Mouse (Mus musculus): ENCODE measurements around the gene Specc1.

Gene Specc1

GRCm38 (mm10) chr11:62015071-62015654 is 58.6 kb downstream of the Specc1 start:
- no peak for DNase-seq (ENCODE audit: low spot score in 2 of 2)

GRCm38 (mm10) chr11:62016985-62017384 is 60.4 kb downstream of the Specc1 start:
- no peak for DNase-seq (ENCODE audit: low spot score in 2 of 2)

GRCm38 (mm10) chr11:62018315-62019205 is 62.0 kb downstream of the Specc1 start:
- no peak for DNase-seq (ENCODE audit: low spot score in 2 of 2)

- DNase-seq (ENCODE audit: low spot score in 2 of 2) = no peak
Measured at GRCm38 (mm10) chr11:62019857-62020256, 63.3 kb downstream of the Specc1 start.

- DNase-seq (ENCODE audit: low spot score in 2 of 2) = no peak
Measured at GRCm38 (mm10) chr11:62020898-62021297, 64.3 kb downstream of the Specc1 start.

- DNase-seq (ENCODE audit: low spot score in 2 of 2) = no peak
Measured at GRCm38 (mm10) chr11:62022105-62022504, 65.5 kb downstream of the Specc1 start.

- no peak for DNase-seq (ENCODE audit: low spot score in 2 of 2)
Measured at GRCm38 (mm10) chr11:62022718-62023493, 66.3 kb downstream of the Specc1 start.

- DNase-seq (ENCODE audit: low spot score in 2 of 2) = no peak
Measured at GRCm38 (mm10) chr11:62023494-62024233, 67.1 kb downstream of the Specc1 start.

GRCm38 (mm10) chr11:62024234-62024601 is 67.7 kb downstream of the Specc1 start:
- DNase-seq (ENCODE audit: low spot score in 2 of 2) = no peak

GRCm38 (mm10) chr11:62024952-62025351 is 68.4 kb downstream of the Specc1 start:
- DNase-seq (ENCODE audit: low spot score in 2 of 2) = no peak

GRCm38 (mm10) chr11:62025770-62026169 is 69.2 kb downstream of the Specc1 start:
- DNase-seq (ENCODE audit: low spot score in 2 of 2) = no peak

GRCm38 (mm10) chr11:62026345-62026815 is 69.8 kb downstream of the Specc1 start:
- DNase-seq (ENCODE audit: low spot score in 2 of 2) = no peak

- DNase-seq (ENCODE audit: low spot score in 2 of 2) = no peak
Measured at GRCm38 (mm10) chr11:62027271-62027670, 70.7 kb downstream of the Specc1 start.

- no peak for DNase-seq (ENCODE audit: low spot score in 2 of 2)
Measured at GRCm38 (mm10) chr11:62027705-62028104, 71.1 kb downstream of the Specc1 start.

- DNase-seq (ENCODE audit: low spot score in 2 of 2) = no peak
Measured at GRCm38 (mm10) chr11:62029171-62029570, 72.6 kb downstream of the Specc1 start.

- DNase-seq (ENCODE audit: low spot score in 2 of 2) = no peak
Measured at GRCm38 (mm10) chr11:62034564-62034963, 78.0 kb downstream of the Specc1 start.

- no peak for DNase-seq (ENCODE audit: low spot score in 2 of 2)
Measured at GRCm38 (mm10) chr11:62035220-62035619, 78.7 kb downstream of the Specc1 start.

GRCm38 (mm10) chr11:62040122-62040521 is 83.6 kb downstream of the Specc1 start:
- DNase-seq (ENCODE audit: low spot score in 2 of 2) = no peak

GRCm38 (mm10) chr11:62044627-62045026 is 88.1 kb downstream of the Specc1 start:
- no peak for DNase-seq (ENCODE audit: low spot score in 2 of 2)

GRCm38 (mm10) chr11:62045964-62046363 is 89.4 kb downstream of the Specc1 start:
- no peak for DNase-seq (ENCODE audit: low spot score in 2 of 2)

- peak in 1 of 2 experiments; percentile 76 for DNase-seq (ENCODE audit: low spot score in 2 of 2)
Measured at GRCm38 (mm10) chr11:62047817-62048640, 91.5 kb downstream of the Specc1 start.

All from left cerebral cortex, adult 9 months (tissue).